Mouse (Mus musculus) frontal cortex, postnatal 25 days (tissue): ENCODE results near the gene Zc3h14.

Source experiments
- DNase-seq, 2 experiments: peaks; one replicate each; pipeline ENCODE4 v3.0.0; 2022; ENCODE audit warnings: low spot score in 2 of 2

The Zc3h14 gene

DNA sequence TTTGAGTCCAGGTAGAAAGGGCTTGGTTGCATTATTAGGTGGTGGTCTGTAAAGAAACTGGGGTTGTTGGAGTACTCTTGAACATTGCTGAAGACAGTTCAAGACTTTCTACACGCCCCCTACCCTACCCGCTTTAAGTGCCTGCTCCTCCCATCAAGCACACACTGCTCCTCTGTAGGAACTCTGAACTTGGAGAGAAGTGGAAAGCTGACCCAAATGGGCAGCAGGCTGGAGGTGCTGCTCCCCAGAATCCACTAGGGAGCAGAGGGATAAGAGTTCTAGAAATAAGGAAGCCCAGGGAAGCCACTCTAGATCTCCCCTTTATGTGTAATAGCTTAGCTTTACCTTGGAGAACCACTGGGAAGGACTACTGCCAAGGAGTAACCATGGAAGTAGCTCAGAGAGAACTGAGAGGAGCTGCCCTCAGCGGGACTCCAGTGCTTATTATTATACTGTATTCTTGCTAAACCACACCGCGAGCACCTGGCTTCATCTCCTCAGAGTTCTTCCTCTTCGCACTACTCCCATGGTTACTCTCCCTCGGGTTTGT is 8.9 kb upstream of the Zc3h14 start:
- DNase-seq, result no peak

DNA sequence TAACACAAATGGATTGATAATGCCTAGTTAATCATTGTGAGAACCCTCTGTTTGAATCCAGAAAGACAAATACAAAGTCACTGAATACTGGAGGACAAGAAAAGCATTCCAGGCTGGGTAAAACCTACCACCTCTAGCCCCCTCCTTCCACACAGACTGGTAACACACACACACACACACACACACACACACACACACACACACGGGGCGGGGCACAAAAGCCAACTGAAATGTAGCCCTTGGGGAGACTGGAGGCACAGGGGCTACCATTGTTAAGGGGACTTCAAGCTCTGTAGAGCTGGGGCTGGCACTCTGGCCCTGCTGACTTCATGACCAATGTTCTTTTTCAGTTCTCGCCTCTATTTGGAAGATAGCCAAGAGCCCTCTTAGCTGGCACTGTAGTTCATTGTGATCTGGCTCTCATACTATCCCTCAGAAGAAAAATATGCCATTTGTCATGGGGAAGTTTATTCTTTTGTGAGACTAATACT is 5.7 kb upstream of the Zc3h14 start:
- no peak for DNase-seq

DNA sequence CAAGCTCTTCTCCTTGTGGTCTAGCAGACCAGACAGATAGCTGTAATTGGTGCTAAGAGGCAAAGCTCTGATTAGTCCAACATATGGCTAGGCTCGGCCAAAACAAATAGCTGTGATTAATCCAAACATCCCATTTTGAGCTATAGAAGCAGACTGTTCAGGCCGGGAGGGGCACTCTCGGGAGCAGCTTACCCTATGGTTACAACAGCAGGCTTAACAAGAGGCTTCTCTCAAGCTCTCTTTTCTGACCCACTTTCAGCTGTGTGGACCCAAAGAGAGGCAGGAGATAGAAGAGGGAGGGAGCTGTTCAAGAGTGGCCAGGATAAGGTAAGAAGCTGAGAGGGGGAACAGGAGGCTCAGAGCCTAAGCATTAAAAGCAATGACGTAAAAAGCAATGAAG is 1.1 kb upstream of the Zc3h14 start:
- DNase-seq, result no peak

DNA sequence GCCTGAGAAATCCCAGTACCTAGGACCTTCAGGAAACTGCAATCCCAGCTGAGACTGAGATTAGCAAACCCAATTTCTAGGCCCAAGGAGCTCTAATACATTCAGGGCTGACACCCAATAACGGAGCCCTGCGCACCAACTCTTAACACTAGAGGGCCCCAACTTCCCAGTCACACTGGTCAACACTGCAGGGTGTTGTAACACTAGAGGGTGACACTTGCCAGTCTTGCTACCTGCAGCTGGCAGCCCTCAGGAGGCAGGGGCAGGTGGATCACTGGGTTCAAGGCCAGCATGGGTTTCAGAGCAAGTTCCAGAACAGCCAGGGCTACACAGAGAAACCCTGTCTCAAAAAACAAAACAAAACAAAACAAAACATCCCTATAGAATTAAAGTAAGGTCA is 633 bp upstream of the Zc3h14 start:
- DNase-seq, result no peak

DNA sequence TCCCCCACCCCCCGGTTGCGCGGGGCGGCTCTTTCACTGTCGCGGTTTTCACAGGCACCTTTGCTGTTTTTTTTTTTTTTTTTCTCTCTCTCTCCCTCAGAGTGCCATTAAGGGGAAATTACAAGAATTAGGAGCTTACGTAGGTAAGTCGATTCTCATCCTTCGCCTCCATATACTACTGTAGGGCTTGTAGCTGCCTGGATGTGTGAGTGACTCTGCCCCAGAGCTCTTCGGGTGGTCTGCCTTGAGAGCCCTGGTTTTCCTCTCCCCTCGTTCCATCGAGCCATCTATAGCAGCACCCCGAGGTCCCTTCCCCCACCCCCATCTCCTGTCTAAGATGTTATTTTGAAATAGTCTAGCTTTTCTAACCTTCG is 603 bp downstream of the Zc3h14 start:
- no peak for DNase-seq

DNA sequence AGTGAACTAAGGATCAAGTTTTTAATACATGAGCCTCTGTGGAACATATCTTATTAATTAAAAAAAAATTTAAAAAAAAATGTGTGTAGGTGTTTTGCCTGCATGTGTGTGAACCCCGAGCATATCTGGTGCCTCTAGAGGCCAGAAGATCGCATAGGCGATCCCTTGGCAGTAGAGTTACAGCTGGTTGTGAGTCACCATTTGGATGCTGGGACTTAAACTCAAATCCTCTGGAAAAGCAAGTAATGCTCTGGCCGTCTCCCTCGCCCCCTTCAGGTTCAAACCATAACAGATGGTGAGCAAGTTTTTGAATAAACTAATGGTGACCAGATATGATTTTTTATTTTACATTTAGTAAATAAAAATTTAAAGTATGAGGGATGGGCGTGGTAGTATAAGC is 10.9 kb downstream of the Zc3h14 start:
- DNase-seq, result no peak

DNA sequence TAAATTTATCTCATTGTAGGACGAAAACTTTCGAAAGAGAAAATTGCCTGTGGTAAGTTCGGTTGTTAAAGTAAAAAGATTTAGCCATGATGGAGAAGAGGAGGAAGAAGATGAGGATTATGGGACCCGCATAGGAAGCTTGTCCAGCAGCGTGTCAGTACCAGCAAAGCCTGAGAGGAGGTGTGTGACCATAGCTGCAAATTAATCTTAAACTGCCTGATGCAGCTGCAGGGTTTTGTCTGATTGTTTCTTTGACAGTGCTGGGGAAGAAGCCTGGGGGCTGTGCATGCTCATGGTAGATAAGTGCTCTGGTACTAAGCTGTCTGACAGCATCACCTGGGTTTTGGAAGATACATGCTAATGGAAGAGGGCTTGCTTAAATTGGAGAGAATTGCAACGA is 12.9 kb downstream of the Zc3h14 start:
- no peak for DNase-seq

DNA sequence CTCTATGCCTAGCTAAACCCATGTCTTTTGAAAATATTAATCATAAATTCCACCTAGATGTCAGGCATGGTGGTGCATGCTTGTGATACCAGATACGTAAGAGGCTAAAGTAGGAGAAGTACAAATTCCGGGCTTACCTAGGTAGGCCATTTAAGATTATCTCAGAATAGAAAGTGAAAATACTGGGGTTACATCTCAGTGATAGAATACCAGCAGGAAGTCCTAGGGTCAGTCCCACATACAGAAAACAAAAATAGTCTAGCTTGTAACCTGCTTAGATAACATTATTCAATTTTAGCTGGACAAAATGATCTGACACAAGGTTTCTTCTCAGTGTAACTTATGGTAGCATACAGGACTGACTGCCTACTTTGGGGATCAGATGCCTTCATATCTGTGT is 19.5 kb downstream of the Zc3h14 start:
- no peak for DNase-seq

DNA sequence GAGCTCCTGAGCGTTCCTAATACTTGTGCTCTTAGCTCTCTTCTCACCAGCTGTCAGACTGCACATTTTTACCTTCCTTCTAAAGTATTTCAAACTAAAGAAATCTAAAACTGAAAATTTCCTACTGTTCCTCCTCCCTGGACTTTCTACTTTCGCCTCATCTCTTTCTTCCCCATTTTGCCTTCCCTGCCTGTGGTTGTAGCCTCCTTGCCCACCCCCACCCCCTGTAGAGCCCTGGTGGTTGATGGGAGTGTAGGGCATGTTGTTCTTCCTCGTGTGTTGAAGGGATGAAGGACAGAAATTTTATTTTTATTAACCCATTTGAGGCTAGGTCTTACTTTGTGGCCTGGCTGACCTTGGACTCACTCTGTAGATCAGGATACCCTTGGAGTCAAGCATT is 30.7 kb downstream of the Zc3h14 start:
- no peak for DNase-seq

DNA sequence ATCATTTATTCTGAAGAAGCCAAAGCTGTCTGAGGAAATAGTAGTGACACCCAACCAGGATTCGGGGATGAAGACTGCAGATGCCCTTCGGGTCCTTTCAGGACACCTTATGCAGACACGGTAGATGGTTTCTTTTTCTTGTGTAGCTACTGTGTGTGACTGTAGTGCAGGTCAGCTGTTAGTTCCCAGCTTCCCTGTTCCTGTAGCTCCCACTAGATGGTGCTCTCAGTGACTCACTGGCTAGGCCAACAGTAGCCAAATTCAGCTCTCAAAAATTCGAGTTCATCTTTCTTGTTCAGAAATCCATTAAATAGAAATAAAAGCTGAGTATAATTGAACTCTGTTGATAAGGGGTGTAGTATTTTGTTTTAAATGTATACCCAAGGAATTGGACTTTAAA is 32.4 kb downstream of the Zc3h14 start:
- peak in 1 of 2 experiments; percentile 30 for DNase-seq

DNA sequence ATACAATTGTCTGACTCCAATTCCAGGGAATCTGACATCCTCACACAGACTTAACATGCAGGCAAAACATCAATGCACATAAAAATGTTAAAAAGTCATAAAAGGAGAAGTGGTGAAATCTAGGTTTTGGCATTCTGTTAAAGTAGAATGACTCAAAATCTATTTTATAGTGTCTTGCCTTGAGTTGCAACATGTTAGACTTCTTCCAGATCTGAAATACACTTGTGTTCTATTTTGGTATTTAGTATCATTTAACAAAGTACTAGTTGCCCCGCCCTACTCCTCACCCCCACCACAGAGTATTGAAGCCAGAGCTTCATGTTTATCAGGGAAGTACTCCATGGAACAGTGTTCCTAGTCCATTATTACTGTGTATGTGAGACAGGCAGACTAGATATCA is 37.5 kb downstream of the Zc3h14 start:
- DNase-seq, result no peak

DNA sequence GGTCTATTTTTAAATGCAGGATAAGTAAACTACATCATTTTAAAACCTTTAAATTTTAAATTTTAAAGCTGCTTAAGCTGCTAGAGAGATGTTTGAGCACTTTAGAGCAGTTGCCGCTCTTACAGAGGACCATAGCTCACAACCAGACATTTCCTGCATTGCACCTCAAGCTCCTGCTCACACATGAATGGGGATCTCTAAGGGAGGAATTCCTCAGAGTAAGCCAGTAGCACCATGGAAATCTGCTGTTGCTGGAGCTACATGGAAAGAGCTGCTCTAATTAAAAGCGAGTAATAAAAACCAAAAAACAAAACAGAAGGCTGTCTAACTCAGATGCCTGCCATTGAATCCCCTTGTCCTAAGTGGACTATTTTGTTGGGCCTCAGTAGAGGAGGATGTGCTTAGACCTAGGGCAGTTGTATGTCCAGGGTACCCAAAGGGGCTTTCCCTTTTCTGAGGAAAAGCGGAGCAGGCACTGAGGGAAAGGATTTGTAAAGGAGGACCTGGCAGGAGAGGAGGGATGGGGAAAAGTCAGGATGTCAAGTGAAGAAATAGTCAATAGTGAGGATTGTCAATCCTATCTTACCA is 49.1 kb downstream of the Zc3h14 start:
- DNase-seq, result no peak

DNA sequence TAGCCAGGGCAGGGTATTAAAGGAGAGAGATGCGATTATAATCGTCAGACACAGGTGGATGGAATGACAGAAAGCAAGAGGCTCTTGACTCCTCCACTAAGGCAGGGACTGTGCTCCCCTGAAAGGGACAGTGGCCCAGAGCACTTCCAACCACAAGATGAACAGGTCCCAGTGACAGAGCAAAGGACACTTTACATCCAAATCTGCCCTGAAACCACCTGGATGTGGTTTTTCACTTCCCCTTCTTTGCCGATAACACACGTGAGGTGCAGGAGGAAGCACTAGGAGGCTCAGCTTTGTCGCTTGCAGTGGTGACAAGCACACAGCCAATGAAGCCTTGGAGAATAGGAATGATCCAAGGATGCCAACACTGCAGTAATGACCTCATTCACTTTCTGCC is 53.6 kb downstream of the Zc3h14 start:
- no peak for DNase-seq

DNA sequence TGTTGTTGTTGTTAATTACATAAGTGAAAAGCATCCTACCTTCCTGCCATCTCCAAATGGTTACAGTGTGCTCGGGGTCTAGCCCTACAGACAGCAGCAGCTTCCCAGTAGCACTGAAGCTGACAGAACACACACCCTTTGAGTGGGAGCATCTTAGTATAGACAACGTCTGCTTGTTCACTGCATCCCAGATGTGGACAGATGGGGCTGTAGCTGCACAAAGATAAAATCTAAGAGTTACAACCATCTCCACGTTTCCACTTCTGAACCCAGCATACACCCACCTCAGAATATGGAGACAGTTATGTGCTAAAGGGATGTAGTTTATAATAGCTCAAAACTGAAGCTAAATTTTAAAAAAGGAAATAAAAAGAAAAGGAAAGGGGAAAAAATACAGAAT is 55.5 kb downstream of the Zc3h14 start:
- no peak for DNase-seq

DNA sequence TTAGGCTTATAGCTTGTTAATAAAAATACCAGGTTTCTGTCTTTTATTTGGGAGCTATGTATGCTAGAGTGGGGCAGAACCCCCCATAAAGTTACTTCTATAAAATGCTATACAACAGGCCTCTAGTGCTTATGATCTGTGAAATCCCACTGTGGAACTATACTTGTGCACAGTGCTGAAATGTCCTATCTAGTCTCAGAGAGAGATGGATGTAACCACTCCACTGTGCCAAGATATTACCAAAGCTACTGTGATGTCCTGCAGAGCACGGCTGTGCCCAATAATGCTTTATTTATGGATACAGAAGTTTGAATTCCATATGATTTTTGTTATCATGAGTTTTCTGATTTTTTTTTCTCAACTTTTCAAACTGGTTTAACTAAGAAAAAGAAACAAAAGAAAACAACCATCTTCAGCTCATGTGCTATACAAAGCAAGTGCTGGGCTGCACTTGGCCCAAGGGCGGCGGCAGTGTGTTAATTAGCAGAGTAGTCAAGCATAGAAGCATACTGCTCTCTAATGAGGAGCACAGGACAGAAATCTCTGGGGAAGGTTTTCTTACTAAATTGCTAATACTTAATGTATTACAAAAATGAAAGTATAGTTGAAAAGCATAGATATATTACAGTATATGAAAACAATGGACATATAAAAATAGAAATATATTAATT is 57.4 kb downstream of the Zc3h14 start:
- DNase-seq, result no peak

DNA sequence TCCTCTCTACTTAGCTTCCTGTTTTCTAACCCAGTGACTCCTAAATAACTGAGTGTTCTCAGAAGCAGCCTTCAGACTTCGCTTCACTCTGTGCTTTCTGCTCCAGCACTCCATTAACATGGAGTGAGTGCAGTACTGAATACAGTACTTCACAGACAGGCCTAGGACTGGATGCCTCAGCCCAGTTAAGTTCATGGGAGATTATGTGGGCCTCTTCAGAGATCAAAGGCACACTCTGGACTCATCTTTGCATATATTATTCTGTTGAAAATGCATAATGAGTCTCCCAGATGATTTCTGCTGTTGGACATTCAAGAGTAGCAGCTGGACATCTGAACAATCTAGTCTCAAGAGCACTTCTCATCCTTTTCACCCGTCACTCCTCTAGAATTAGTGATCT is 74.0 kb downstream of the Zc3h14 start:
- DNase-seq, result no peak

DNA sequence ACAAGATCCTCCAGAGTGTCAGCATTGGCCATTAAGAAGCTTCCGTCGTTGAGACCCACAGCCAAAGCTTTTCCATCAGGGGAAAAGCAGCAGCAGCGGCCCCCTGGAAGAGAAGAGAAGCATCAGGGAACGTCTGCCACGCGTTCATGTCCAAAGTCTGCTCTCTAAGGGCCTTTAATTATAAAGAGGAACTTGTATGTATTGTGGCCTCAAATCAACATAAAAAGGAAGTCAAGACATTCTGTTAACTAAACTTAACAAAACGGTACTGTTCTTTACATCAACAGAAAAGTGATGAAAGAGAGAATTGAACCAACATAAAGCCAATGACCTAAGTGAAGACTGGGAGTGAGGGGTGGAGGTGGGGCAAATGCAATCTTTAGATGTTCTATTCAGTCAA is 84.4 kb downstream of the Zc3h14 start:
- DNase-seq, result no peak

DNA sequence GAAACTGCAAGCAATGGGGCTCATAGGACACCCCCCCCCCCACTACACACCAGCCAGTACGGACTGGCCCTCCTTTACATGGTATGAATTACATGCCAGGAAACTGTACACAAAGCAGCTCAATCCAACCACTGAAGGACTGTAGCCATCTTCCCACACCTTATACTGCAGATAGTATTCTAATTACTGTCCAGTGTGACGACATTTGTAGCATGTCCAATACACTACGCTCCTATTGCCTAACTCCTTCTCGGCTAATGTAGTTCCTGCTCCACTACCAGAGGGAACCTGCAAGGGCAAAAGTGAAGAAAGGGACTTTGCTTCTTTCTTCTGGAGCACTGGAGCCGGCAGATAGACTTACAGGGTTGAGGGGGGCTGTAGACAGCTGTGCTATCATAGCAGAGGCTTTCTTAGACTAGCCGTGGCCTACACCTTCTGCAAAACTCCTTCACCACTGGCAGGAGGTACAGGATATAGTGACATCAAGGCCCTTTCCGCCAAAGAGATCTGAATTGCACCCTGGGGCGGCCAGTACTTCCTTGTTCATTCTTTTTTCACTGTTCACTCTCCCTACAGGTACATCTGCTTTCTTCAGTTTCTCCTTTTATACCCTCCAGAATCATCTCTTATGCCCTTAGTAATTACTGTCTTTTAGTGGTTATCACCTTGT is 86.3 kb downstream of the Zc3h14 start:
- DNase-seq, result no peak

DNA sequence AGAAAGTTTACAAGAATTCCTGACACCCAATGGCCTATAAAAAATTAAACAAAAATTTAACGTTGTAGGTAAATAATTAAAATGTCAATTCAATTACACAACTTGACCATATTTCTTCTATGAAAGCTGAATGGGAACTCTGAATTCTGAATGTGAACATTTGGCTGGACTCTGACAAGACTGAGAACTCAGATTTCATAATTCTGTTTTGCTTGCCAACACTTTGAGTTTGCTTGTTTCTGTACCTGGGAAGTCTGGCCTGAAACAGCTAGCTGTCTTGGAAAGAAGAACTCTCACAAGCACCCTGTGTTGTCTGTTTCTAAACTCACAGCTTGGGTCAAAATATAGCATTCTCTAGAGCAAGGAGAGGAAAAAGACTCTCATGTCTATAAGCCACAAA is 87.1 kb downstream of the Zc3h14 start:
- no peak for DNase-seq

DNA sequence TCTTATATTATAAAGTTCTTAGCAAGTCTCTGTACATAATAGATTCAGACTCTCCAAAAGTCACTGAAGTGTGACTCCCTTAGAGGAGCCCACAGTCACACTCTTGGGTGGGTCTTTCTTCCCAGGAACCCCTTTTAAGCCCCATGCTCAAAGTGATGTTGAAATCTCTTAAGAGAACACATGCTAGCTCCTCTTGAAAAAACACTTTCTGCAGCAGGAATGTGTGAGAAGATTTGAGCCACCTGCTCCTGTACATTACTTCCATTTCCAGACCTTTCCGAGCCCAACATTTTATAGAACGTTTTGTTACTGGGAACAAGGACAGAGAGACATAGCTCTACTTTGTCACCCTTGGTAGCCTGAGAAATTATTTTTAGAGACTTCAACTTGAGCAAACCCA is 88.1 kb downstream of the Zc3h14 start:
- DNase-seq, result no peak

DNA sequence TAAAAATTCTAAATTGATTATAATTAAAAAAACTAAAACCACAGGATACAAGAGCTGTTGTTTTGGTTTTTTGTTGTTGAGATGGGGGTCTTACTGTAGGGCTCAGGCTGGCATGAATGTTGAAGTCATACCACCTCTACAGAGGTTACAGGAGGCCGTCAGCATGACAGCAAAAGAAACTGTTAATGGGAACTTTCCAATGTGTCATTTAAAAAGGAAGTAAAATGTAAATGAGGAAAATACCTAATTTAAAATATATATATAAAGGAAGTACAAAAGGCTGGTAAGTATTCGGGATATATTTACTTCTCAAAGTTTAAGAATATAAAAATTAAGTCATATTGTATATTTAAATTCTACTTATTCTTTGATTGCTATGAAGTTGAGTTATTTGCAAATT is 88.7 kb downstream of the Zc3h14 start:
- no peak for DNase-seq
